Mouse (Mus musculus) erythroblast, embryonic 14.5 days (primary cell): Measurements from ENCODE around the gene Dennd4c.

ENCODE experiments used
- GATA1 ChIP-seq: IDR thresholded peaks from 2 replicates; pipeline ENCODE4 v1.6.1; 2012; ENCODE audit warnings: low read length, inconsistent platforms, mixed read lengths
- TAL1 ChIP-seq: IDR thresholded peaks from 3 replicates; pipeline ENCODE4 v1.6.1; 2012; ENCODE audit warnings: low read length, inconsistent platforms, mixed read lengths

DNA sequence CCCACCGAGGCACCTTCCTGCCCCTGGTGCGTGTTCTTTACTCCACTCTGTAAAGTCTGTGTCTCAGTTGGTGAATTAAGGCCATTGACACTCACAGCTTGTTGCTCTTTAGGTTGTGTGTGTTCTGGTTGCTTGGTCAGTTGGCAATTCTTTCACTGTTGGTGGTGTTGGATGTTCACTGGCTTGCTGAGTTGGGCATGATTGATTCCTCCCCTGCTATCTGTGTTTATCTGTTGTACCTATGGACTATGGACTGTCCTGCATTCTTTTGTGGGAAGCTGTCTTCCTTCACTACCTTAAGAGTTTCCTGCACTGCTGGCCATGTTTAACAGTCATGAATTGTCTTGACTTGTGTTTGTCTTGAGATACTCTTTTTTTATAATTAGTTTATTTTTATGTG is 83.5 kb downstream of the Dennd4c start:
- TF ChIP-seq GATA1: no peak
- no peak for TF ChIP-seq TAL1
